Mouse (Mus musculus) CH12.LX (cell line): ENCODE data around the gene Slc11a1. TPM values are rescaled to one million over a fixed set of nuclear protein-coding genes. Genes with fewer than 3 reads are reported as not detected.

Experiments
- DNase-seq: peaks from one replicate; pipeline ENCODE4 v3.0.0-alpha.2; 2013; ENCODE audit errors: extremely low read depth
- H3K27ac ChIP-seq: 2 replicates; pipeline ENCODE4 v1.5.1; 2012; ENCODE audit warnings: low read depth, mild to moderate bottlenecking, control low read depth, moderate library complexity; ENCODE audit not compliant: insufficient read depth
- H3K27me3 ChIP-seq: replicated peaks from 2 replicates; pipeline ENCODE3; 2012; ENCODE audit warnings: inconsistent platforms
- H3K36me3 ChIP-seq, 2 experiments: replicated peaks in 1 of 2; 2 replicates each; pipeline versions ENCODE3 to v1.6.1; 2012; ENCODE audit warnings: inconsistent platforms in 1 of 2, low read length in 1 of 2, mild to moderate bottlenecking in 1 of 2, mixed read lengths in 1 of 2, moderate library complexity in 1 of 2; ENCODE audit not compliant: control insufficient read depth in 1 of 2, insufficient read depth in 1 of 2
- H3K4me1 ChIP-seq, 2 experiments: 2 replicates each; pipeline ENCODE4 v1.6.1; 2012; ENCODE audit warnings: inconsistent platforms in 1 of 2, moderate library complexity in 1 of 2; ENCODE audit not compliant: insufficient read depth in 2 of 2, control insufficient read depth in 1 of 2
- H3K4me2 ChIP-seq: 2 replicates; pipeline ENCODE4 v1.6.1; 2012; ENCODE audit warnings: low read depth, mild to moderate bottlenecking, control low read depth; ENCODE audit not compliant: poor library complexity, insufficient read depth, severe bottlenecking
- H3K4me3 ChIP-seq, 3 experiments: fragments of 150-350 bp in 1 of 3; sonication (generic) in 1 of 3; replicated peaks in 1 of 3; 2 replicates each; pipeline versions ENCODE3 to v1.5.1; 2011 to 2012; ENCODE audit warnings: low read depth in 2 of 3, low read length in 2 of 3, mild to moderate bottlenecking in 2 of 3, moderate library complexity in 2 of 3, control low read depth in 1 of 3, improper control_type of control experiment in 1 of 3, inconsistent platforms in 1 of 3, mixed read lengths in 1 of 3; ENCODE audit not compliant: poor library complexity in 1 of 3
- H3K79me2 ChIP-seq: replicated peaks from 2 replicates; pipeline ENCODE4 v1.6.1; 2012; ENCODE audit warnings: mild to moderate bottlenecking, moderate library complexity; ENCODE audit not compliant: control insufficient read depth, poor library complexity, insufficient read depth, severe bottlenecking; ENCODE audit errors: extremely low read depth
- H3K9ac ChIP-seq: 2 replicates; pipeline ENCODE4 v1.6.1; 2012; ENCODE audit warnings: low read depth, mild to moderate bottlenecking, control low read depth, moderate library complexity; ENCODE audit not compliant: insufficient read depth
- H3K9me3 ChIP-seq: replicated peaks from 2 replicates; pipeline ENCODE3; 2012; ENCODE audit warnings: low read length, inconsistent platforms, mixed read lengths
- BHLHE40 ChIP-seq: IDR thresholded peaks from 2 replicates; pipeline ENCODE4 v1.6.1; 2011; ENCODE audit warnings: mild to moderate bottlenecking, low read depth, low read length, improper control_type of control experiment
- CHD1 ChIP-seq: IDR thresholded peaks from 2 replicates; pipeline ENCODE4 v1.6.1; 2012; ENCODE audit warnings: low read depth, low read length, improper control_type of control experiment, inconsistent platforms
- CHD2 ChIP-seq: IDR thresholded peaks from 2 replicates; pipeline ENCODE4 v1.6.1; 2011; ENCODE audit warnings: low read length, improper control_type of control experiment
- CTCF ChIP-seq, 2 experiments: IDR thresholded peaks in 1 of 2; conservative IDR thresholded peaks in 1 of 2; 2 replicates each; pipeline ENCODE4 v1.5.1; 2011 to 2012; ENCODE audit warnings: low read depth in 2 of 2, low read length in 2 of 2, improper control_type of control experiment in 1 of 2, inconsistent platforms in 1 of 2, mild to moderate bottlenecking in 1 of 2, moderate library complexity in 1 of 2
- E2F4 ChIP-seq: IDR thresholded peaks from 2 replicates; pipeline ENCODE4 v1.6.1; 2011; ENCODE audit warnings: low read depth, low read length, improper control_type of control experiment; ENCODE audit not compliant: insufficient replicate concordance
- ELF1 ChIP-seq: IDR thresholded peaks from 2 replicates; pipeline ENCODE4 v1.6.1; 2014; ENCODE audit warnings: low read depth, mild to moderate bottlenecking, inconsistent platforms, low read length, improper control_type of control experiment
- EP300 ChIP-seq: IDR thresholded peaks from 2 replicates; pipeline ENCODE4 v1.6.1; 2011; ENCODE audit warnings: low read length, improper control_type of control experiment
- ETS1 ChIP-seq: conservative IDR thresholded peaks from 2 replicates; pipeline ENCODE4 v1.6.1; 2012; ENCODE audit warnings: low read depth, mild to moderate bottlenecking, inconsistent platforms, low read length, improper control_type of control experiment, moderate library complexity
- GABPA ChIP-seq: IDR thresholded peaks from 2 replicates; pipeline ENCODE4 v1.6.1; 2012; ENCODE audit warnings: low read depth, low read length, improper control_type of control experiment, inconsistent platforms; ENCODE audit not compliant: insufficient replicate concordance
- HCFC1 ChIP-seq: IDR thresholded peaks from 2 replicates; pipeline ENCODE4 v1.6.1; 2012; ENCODE audit warnings: low read depth, mild to moderate bottlenecking, inconsistent platforms, low read length, improper control_type of control experiment
- IRF4 ChIP-seq: IDR thresholded peaks from 2 replicates; pipeline ENCODE4 v1.6.1; 2014; ENCODE audit warnings: low read depth, mild to moderate bottlenecking, inconsistent platforms, low read length, improper control_type of control experiment
- JUN ChIP-seq: IDR thresholded peaks from 2 replicates; pipeline ENCODE4 v1.6.1; 2011; ENCODE audit warnings: low read depth, mild to moderate bottlenecking, low read length, improper control_type of control experiment, moderate library complexity; ENCODE audit not compliant: insufficient read depth
- JUND ChIP-seq: conservative IDR thresholded peaks from 2 replicates; pipeline ENCODE4 v1.6.1; 2011; ENCODE audit warnings: low read depth, low read length, improper control_type of control experiment
- KAT2A ChIP-seq: IDR thresholded peaks from 2 replicates; pipeline ENCODE4 v1.6.1; 2012; ENCODE audit warnings: low read length, improper control_type of control experiment, inconsistent platforms; ENCODE audit not compliant: insufficient replicate concordance
- MAFK ChIP-seq: IDR thresholded peaks from 2 replicates; pipeline ENCODE4 v1.6.1; 2011; ENCODE audit warnings: low read length, improper control_type of control experiment; ENCODE audit not compliant: insufficient replicate concordance
- MAX ChIP-seq: IDR thresholded peaks from 2 replicates; pipeline ENCODE4 v1.6.1; 2011; ENCODE audit warnings: low read length, improper control_type of control experiment
- MAZ ChIP-seq: IDR thresholded peaks from 2 replicates; pipeline ENCODE4 v1.6.1; 2012; ENCODE audit warnings: low read depth, mild to moderate bottlenecking, inconsistent platforms, low read length, improper control_type of control experiment, moderate library complexity
- MEF2A ChIP-seq: IDR thresholded peaks from 2 replicates; pipeline ENCODE4 v1.6.1; 2014; ENCODE audit warnings: low read depth, mild to moderate bottlenecking, inconsistent platforms, low read length, improper control_type of control experiment, borderline replicate concordance
- MXI1 ChIP-seq: IDR thresholded peaks from 2 replicates; pipeline ENCODE4 v1.6.1; 2011; ENCODE audit warnings: mild to moderate bottlenecking, low read depth, low read length, improper control_type of control experiment
- MYC ChIP-seq: IDR thresholded peaks from 2 replicates; pipeline ENCODE4 v1.6.1; 2011; ENCODE audit warnings: low read depth, mild to moderate bottlenecking, improper control_type of control experiment, low read length
- NELFE ChIP-seq: IDR thresholded peaks from 2 replicates; pipeline ENCODE4 v1.6.1; 2011; ENCODE audit warnings: low read depth, low read length, improper control_type of control experiment
- NRF1 ChIP-seq: IDR thresholded peaks from 2 replicates; pipeline ENCODE4 v1.6.1; 2014; ENCODE audit warnings: low read depth, mild to moderate bottlenecking, inconsistent platforms, low read length, improper control_type of control experiment, moderate library complexity
- PAX5 ChIP-seq: IDR thresholded peaks from 2 replicates; pipeline ENCODE4 v1.6.1; 2012; ENCODE audit warnings: low read length, inconsistent platforms, mixed read lengths
- POLR2A ChIP-seq: IDR thresholded peaks from 2 replicates; pipeline ENCODE4 v1.6.1; 2011; ENCODE audit warnings: low read depth, mild to moderate bottlenecking, improper control_type of control experiment, low read length
- POLR2AphosphoS2 ChIP-seq: IDR thresholded peaks from 2 replicates; pipeline ENCODE4 v1.6.1; 2011; ENCODE audit warnings: low read depth, low read length, improper control_type of control experiment
- RAD21 ChIP-seq: IDR thresholded peaks from 2 replicates; pipeline ENCODE4 v1.6.1; 2011; ENCODE audit warnings: low read depth, mild to moderate bottlenecking, low read length, improper control_type of control experiment, moderate library complexity
- RCOR1 ChIP-seq: conservative IDR thresholded peaks from 2 replicates; pipeline ENCODE4 v1.6.1; 2012; ENCODE audit warnings: low read depth, mild to moderate bottlenecking, inconsistent platforms, low read length, improper control_type of control experiment
- SIN3A ChIP-seq: IDR thresholded peaks from 2 replicates; pipeline ENCODE4 v1.6.1; 2012; ENCODE audit warnings: low read length, improper control_type of control experiment, inconsistent platforms
- SMC3 ChIP-seq: IDR thresholded peaks from 2 replicates; pipeline ENCODE4 v1.6.1; 2011; ENCODE audit warnings: low read depth, low read length, improper control_type of control experiment
- TBP ChIP-seq: conservative IDR thresholded peaks from 2 replicates; pipeline ENCODE4 v1.6.1; 2011; ENCODE audit warnings: low read depth, low read length, improper control_type of control experiment
- TCF12 ChIP-seq: IDR thresholded peaks from 2 replicates; pipeline ENCODE4 v1.6.1; 2014; ENCODE audit warnings: low read depth, mild to moderate bottlenecking, inconsistent platforms, low read length, improper control_type of control experiment
- UBTF ChIP-seq: IDR thresholded peaks from 2 replicates; pipeline ENCODE4 v1.6.1; 2012; ENCODE audit warnings: low read depth, mild to moderate bottlenecking, inconsistent platforms, low read length, improper control_type of control experiment, moderate library complexity
- USF1 ChIP-seq: IDR thresholded peaks from 2 replicates; pipeline ENCODE4 v1.6.1; 2014; ENCODE audit warnings: low read depth, mild to moderate bottlenecking, inconsistent platforms, low read length, improper control_type of control experiment
- USF2 ChIP-seq: conservative IDR thresholded peaks from 2 replicates; pipeline ENCODE4 v1.6.1; 2011; ENCODE audit warnings: low read depth, low read length, improper control_type of control experiment
- ZC3H11A ChIP-seq: IDR thresholded peaks from 2 replicates; pipeline ENCODE4 v1.6.1; 2012; ENCODE audit warnings: low read depth, mild to moderate bottlenecking, inconsistent platforms, low read length, improper control_type of control experiment
- ZKSCAN1 ChIP-seq: IDR thresholded peaks from 2 replicates; pipeline ENCODE4 v1.6.1; 2012; ENCODE audit warnings: low read depth, inconsistent platforms, low read length, improper control_type of control experiment, borderline replicate concordance
- ZMIZ1 ChIP-seq: IDR thresholded peaks from 2 replicates; pipeline ENCODE4 v1.6.1; 2012; ENCODE audit warnings: low read depth, mild to moderate bottlenecking, inconsistent platforms, low read length, improper control_type of control experiment
- ZNF384 ChIP-seq: IDR thresholded peaks from 2 replicates; pipeline ENCODE4 v1.6.1; 2012; ENCODE audit warnings: low read depth, low read length, improper control_type of control experiment, inconsistent platforms
- dilution Hi-C: fragments of 300-500 bp; cut with MboI; formaldehyde crosslinking; loops from 2 replicates; pipeline ENCODE4 v1.14.3; 2020; ENCODE audit warnings: low sequenced_read_pairs; ENCODE audit not compliant: extremely low pct_unique_long_range_greater_than_20kb, extremely low pct_ligation_motif_present
- in situ Hi-C: fragments of 300-500 bp; cut with MboI; formaldehyde crosslinking; loops from 3 replicates; pipeline ENCODE4 v1.14.3; 2019; ENCODE audit warnings: low sequenced_read_pairs, low pct_ligation_motif_present, low pct_unique_long_range_greater_than_20kb, mixed read lengths
- polyA plus RNA-seq: library from polyadenylated mRNA; unstranded; fragments of >175 nt; gene quantifications from 2 replicates; pipeline ENCODE4 v1.2.1, GENCODE M21; 2012; ENCODE audit warnings: low read depth; ENCODE audit not compliant: insufficient read length
- total RNA-seq, 2 experiments: library from RNA; depleted of rRNA; stranded (reverse); fragments of 300-350 nt in 1 of 2; fragments of >200 nt in 1 of 2; gene quantifications; 2 replicates each; pipeline ENCODE4 v1.2.3; 2012 to 2014

The Slc11a1 gene
- total and polyA plus RNA-seq, 3 experiments: 17.0 to 96.4 (median 35.7) TPM

DNA sequence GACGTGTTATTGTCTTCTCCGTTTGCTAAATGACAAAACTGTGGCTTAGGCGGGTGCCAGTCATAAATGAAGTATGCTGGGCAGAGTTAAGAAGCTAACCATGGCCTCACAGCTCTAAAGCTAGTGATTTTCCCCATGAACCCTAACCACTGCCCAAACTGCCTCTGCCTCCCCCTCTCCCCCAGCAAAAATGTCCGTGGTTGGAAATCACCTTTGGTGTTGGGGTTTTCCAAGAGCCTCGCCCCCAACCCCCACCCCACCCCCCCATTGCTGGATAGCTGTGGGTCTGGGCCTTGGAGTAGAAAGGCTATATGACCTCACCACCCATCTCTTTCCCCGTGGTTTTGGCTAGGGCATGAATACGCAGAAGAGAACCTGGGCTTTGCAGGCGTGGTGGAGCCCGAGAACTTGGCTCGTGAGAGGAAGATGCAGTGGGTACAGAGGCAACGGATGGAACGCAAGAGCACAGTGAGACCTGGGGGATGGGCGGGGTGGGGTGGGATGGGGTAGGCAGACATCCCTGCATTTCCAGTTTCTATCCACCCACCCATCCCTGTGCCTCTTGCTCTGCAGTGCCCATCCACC lies 23.7 kb upstream of the Slc11a1 start:
- peak overlapping the region; percentile 39 for H3K4me2 ChIP-seq
- H3K4me3 ChIP-seq: peak overlapping the region; percentile 45 to 59 (median 56)
- dilution Hi-C loops: no loop called here
- peaks cover 59 to 88% of the 10 kb centered on the region in 2 experiments for H3K4me1 ChIP-seq
- H3K9me3 ChIP-seq: no peaks in the 10 kb centered on the region
- peaks cover 79 to 85% of the 10 kb centered on the region in 2 experiments for H3K36me3 ChIP-seq
- H3K9ac ChIP-seq: peak overlapping the region; percentile 46
- in situ Hi-C loops: no loop called here
- no peaks in the 10 kb centered on the region for H3K27me3 ChIP-seq
- peaks cover 26% of the 10 kb centered on the region for H3K79me2 ChIP-seq
- DNase-seq: peak; percentile 90
- peak overlapping the region; percentile 100 for H3K27ac ChIP-seq
- peak; percentile 87 for TF ChIP-seq EP300
- no peak for TF ChIP-seq JUN
- peak; percentile 92 for TF ChIP-seq CHD2
- TF ChIP-seq MAFK: no peak; the same call in 1 of the 2 replicates
- TF ChIP-seq GABPA: no peak
- 0 out of 2 replicates have a peak, but pooled peaks have one; percentile 49 for TF ChIP-seq TBP
- TF ChIP-seq IRF4: peak; percentile 82
- no peak; the same call in 1 of the 2 replicates for TF ChIP-seq ZNF384
- TF ChIP-seq SMC3: 0 out of 2 replicates have a peak, but pooled peaks have one; percentile 2
- TF ChIP-seq MAX: peak; percentile 62; the same call in 1 of the 2 replicates
- no peak for TF ChIP-seq KAT2A
- no peak for TF ChIP-seq CHD1
- no peak for TF ChIP-seq CTCF (conservative IDR thresholded peaks at IDR 0.05 in 1 of 2, IDR thresholded peaks at IDR 0.05 in 1 of 2; ENCODE audit: low read depth in 2 of 2, low read length in 2 of 2)
- peak; percentile 50 for TF ChIP-seq POLR2A
- TF ChIP-seq NELFE: 0 out of 2 replicates have a peak, but pooled peaks have one; percentile 48
- peak; percentile 84 for TF ChIP-seq SIN3A
- TF ChIP-seq JUND: 0 out of 2 replicates have a peak, but pooled peaks have one; percentile 20
- peak; percentile 76 for TF ChIP-seq ETS1
- TF ChIP-seq TCF12: peak; percentile 90
- TF ChIP-seq PAX5: no peak
- TF ChIP-seq USF1: no peak
- TF ChIP-seq ZKSCAN1: no peak
- TF ChIP-seq RAD21: no peak
- TF ChIP-seq BHLHE40: peak; percentile 91
- no peak for TF ChIP-seq NRF1
- no peak for TF ChIP-seq USF2
- TF ChIP-seq MYC: peak; percentile 58; the same call in 1 of the 2 replicates
- no peak for TF ChIP-seq POLR2AphosphoS2
- no peak for TF ChIP-seq ZC3H11A
- peak; percentile 22; the same call in 1 of the 2 replicates for TF ChIP-seq ZMIZ1
- TF ChIP-seq MAZ: peak; percentile 85
- peak; percentile 27; the same call in 1 of the 2 replicates for TF ChIP-seq ELF1
- TF ChIP-seq MXI1: peak; percentile 70; the same call in 1 of the 2 replicates
- peak; percentile 61; the same call in 1 of the 2 replicates for TF ChIP-seq UBTF
- peak; percentile 24; the same call in 1 of the 2 replicates for TF ChIP-seq HCFC1
- no peak for TF ChIP-seq E2F4
- TF ChIP-seq RCOR1: 0 out of 2 replicates have a peak, but pooled peaks have one; percentile 35
- TF ChIP-seq MEF2A: peak; percentile 83
